Mouse (Mus musculus): ENCODE measurements around the gene Wfdc9.

The Wfdc9 gene

GRCm38 (mm10) chr2:164656483-164656882 is at the start of gene Wfdc9:
Wfdc9 (minus strand) TSS chr2:164656583.
- DNase-seq (ENCODE audit: low read depth, low spot score) = no peak

DNA sequence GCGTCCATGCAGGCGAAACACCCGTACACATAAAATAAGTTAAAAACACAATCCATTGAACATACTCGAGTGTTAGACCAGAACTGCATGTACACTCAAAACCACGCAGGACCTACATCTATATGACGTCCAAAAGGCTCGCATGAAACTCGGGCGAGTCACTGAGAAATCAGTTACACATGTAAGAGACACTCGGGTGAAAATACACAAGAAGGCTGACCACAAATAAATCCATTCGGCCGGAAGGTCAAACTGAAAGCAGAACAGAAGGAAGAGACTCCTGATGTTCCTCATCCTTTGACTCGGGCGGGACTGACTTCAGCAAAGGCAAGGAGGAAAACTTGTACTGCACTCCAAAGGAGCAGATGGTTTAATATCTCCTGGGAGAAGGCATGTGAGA is 49.6 kb upstream of the Wfdc9 start:
- peak; percentile 39 for DNase-seq (ENCODE audit: low read depth, low spot score)

DNA sequence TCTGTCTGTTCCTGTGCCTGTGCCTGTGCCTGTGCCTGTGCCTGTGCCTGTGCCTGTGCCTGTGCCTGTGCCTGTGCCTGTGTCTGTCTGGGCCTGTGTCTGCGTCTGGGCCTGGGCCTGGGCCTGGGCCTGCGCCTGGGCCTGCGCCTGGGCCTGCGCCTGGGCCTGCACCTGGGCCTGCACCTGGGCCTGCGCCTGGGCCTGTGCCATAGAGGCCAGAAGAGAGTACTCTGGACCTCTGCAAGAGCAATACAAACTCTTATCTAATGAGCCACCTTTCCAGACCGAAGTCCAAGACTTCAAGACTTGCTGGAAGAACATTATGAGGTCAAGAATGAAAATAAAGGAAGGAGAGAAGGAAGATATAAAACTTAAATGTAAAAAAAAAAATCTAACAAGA is 48.9 kb upstream of the Wfdc9 start:
- peak; percentile 59 for DNase-seq (ENCODE audit: low read depth, low spot score)

GRCm38 (mm10) chr2:164704235-164704634 is 47.9 kb upstream of the Wfdc9 start:
- DNase-seq (ENCODE audit: low read depth, low spot score) = peak; percentile 50

DNA sequence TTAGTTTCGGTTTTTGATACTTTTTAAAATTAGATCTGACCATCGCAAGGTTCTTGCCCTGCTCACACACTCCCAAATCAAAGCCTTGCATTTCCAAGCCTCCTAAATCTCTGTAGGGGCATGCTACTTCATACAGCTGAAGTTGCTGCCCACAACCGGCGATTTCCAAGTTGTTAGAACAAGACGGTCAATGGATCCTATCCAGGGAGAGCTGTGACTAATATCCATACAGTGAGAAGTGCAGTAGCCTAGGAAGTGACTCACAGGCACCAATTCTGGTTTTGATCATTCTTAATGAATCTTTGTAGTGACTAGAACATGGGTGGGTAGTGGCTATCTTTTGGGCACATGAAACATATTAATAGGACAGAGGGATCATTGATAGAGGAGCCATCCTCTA is 45.4 kb upstream of the Wfdc9 start:
- no peak for DNase-seq (ENCODE audit: low read depth, low spot score)

DNA sequence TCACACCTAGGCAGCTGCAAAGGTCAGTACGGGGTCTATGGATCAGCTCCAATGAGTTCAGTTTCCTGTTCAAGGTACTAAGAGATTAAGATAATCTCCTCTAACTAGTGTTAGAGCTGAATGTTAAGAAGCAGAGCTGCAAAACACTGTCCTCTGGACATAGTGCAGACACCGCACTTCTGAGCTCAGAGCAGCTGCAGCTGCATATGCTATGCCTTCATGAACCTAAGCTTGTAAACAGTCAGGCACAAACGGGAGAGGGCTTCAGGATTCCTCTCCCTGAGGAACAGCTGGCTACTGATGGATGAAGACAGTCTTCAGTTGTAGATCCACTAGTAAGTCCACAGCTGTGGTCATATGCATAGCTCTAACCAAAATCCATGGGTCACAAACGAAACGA is 44.6 kb upstream of the Wfdc9 start:
- DNase-seq (ENCODE audit: low read depth, low spot score) = no peak

GRCm38 (mm10) chr2:164698201-164698600 is 41.8 kb upstream of the Wfdc9 start, which contains the start of gene Spint4:
Spint4 (plus strand) TSS chr2:164698501.
- peak; percentile 31 for DNase-seq (ENCODE audit: low read depth, low spot score)

- no peak for DNase-seq (ENCODE audit: low read depth, low spot score)
Observed at GRCm38 (mm10) chr2:164684807-164685206, 28.4 kb upstream of the Wfdc9 start, which contains the start of gene Wfdc13. Wfdc13 (plus strand) TSS chr2:164685107.

DNA sequence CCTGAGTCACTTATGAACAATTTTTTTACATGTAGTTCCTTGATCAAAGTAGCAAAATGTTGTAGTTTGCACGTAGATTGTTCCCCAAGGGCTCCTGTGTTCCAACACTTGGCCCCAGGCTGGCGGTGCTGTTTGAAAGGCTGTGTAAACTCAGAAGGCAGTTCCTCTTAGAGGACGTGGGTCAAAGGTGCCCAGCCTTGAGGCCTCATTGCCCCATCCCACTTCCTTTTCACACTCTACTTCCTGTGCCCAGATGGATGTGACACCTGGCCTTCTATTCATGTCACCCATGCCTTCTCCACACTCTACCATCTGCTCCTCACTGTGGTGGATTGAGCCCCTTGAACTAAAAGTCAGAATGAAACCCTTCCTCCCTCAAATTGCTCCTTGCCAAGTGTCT is 23.5 kb upstream of the Wfdc9 start:
- DNase-seq (ENCODE audit: low read depth, low spot score) = no peak

DNA sequence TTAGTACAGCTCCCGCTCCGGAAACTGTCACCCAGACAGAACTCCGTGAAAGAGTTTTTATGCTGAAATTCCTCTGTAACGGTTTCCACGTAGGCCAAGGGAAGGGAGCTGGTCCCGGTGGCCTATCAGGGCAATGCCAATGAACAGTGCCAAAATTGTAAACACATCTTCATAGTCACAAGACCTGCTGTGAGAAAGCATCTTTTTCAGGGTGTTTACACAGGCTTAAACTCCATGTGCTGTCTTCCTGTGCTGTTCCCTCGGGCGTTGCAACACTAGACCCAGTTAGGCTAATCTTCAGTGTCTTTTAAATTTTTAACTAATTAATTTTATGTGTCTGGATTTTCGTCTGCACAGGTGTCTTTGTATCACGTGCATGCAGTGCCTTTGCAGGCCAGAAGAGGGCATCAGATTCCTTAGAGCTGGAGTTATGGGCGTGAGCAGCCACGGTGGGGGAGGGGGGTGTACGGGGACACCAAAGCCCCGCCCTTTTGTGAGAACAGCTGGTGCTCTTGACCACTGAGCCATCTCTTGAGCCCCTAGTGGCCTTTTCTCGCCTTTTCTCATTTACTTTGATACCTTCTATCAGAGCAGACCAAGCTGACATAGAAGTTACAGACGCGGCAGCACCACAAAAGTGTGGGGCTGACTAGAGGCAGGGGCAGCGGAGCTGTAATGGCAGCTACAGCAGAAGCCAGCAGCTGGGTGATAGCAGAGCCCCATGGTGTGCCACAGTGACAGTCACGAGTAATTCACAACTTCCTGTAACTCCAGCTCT is 22.7 kb upstream of the Wfdc9 start:
- peak; percentile 82 for DNase-seq (ENCODE audit: low read depth, low spot score)

- DNase-seq (ENCODE audit: low read depth, low spot score) = no peak
Observed at GRCm38 (mm10) chr2:164676916-164677685, 20.7 kb upstream of the Wfdc9 start.

DNA sequence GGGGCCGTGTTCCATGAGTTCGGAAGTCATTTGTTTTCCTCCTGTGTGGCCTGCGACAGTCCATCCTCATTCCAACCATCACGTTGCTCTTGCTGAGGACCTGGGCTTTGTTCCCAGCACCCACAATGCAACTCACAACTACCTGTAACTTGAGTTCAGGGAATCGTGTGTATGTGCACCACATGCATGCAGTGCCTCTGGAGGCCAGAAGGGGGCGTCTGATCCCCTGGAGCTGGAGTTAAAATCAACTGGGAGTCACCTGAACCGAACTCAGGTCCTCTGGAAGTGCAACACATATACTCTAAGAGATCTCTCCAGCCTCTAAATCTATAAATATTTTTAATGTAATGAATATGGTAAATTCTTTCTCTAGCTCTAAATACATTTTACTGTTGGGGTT is 19.7 kb upstream of the Wfdc9 start:
- peak; percentile 64 for DNase-seq (ENCODE audit: low read depth, low spot score)

- DNase-seq (ENCODE audit: low read depth, low spot score) = no peak
Observed at GRCm38 (mm10) chr2:164673987-164674386, 17.6 kb upstream of the Wfdc9 start, which contains the start of gene Wfdc11. Wfdc11 (minus strand) TSS chr2:164674087.

DNA sequence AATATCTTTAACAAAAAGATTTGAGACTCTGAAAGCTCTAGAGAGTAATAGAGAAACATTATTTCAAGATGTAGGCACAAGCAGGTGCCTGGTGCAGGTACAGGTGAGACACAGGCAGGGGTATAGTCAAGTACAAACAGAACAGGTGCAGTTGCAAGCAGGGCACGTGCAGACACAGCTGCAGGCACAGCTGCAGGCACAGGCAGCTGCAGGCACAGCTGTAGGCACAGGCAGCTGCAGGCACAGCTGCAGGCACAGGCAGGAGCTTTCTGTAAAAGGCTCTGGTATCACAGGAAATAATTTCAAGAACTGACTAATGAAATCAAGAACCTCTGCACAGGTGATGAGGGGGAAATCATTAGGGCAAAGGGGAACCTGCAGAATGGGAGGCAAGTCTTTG is 14.6 kb upstream of the Wfdc9 start:
- DNase-seq (ENCODE audit: low read depth, low spot score) = no peak

DNA sequence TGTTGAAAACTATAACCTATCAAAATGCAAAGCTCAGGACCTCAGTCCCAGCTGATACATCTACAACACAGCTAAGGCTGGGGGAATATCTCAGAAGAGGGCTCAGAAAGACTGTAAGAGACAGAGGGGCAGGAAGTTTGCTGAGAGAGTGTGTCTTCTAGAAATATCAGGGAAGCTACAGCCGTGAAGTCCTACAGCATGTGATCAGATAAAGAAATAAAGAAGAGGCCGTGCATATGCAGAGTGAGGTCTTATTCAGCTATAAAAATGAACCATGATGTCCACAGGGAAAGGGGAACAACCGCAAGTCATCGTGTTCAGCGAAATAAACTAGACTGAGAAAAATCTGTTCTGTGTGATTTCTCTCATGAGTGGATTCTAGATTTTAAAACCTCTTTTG is 13.9 kb upstream of the Wfdc9 start:
- DNase-seq (ENCODE audit: low read depth, low spot score) = no peak

GRCm38 (mm10) chr2:164664851-164665250 is 8.5 kb upstream of the Wfdc9 start:
- no peak for DNase-seq (ENCODE audit: low read depth, low spot score)

- peak; percentile 81 for DNase-seq (ENCODE audit: low read depth, low spot score)
Observed at GRCm38 (mm10) chr2:164655858-164656257, 525 bp downstream of the Wfdc9 start, which contains the start of gene Wfdc10. Wfdc10 (plus strand) TSS chr2:164656046.

DNA sequence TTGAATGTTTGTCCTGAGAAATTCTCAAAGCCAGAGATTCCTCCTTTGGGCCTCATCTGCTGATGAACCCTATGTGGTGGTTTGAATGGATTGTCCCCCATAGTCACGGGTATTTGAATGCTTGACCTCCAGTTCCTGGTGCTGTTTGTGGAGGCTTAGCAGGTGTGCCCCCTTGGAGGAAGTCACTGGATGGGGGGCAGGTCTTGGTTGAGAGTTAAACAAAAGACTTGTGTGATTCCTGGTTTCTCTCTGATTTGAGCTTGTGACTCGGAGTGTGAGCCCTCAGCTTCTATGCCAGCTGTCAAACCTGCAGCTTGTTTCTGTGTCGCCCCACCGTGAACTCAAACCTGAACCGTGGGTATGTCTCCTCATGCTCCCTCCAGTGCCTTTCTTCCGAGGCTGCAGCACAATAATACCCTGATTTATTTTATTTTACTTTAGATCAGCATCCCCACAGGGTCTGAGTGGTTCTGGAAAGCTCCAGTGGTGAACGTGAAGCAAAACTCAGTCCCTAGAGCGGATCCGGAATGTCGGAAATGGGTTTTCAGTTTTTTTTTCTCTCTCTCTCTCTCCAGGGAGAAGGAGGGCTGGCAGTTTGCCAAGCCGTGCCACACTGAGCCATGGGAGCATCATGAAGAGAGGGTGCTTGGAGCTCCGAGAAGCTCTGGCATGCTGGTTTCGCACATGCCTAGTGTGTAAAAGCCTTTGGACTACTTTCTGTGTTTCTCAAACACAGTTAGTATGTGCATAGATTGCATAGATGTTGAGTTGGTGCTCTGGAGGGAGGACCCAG is 14.3 kb downstream of the Wfdc9 start:
- peak; percentile 42 for DNase-seq (ENCODE audit: low read depth, low spot score)

- DNase-seq (ENCODE audit: low read depth, low spot score) = peak; percentile 62
Observed at GRCm38 (mm10) chr2:164641129-164641528, 15.3 kb downstream of the Wfdc9 start.

- no peak for DNase-seq (ENCODE audit: low read depth, low spot score)
Observed at GRCm38 (mm10) chr2:164638696-164639095, 17.7 kb downstream of the Wfdc9 start, which contains the start of gene Wfdc16. Wfdc16 (minus strand) TSS chr2:164638796.

DNA sequence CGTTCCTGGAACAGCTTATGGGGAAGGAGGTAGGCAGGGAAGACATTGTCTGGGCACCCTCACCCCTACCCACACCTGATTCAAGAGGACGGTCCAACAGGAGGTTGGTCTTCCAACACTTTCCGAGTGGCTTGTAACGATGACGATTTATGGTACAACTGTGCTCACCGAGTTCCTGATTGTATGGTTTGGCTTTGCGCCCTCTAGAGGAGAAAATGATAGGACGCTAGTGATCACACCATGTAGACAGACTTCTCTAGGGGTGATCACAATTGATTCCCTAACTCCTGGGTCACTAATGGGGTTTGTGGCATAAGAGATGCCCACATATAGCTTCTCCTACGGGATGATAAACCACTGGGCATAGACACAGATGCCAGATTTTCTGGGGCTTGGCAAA is 21.1 kb downstream of the Wfdc9 start:
- peak; percentile 81 for DNase-seq (ENCODE audit: low read depth, low spot score)

- DNase-seq (ENCODE audit: low read depth, low spot score) = no peak
Observed at GRCm38 (mm10) chr2:164621775-164622174, 34.6 kb downstream of the Wfdc9 start.
